21 mouse cellular contexts compared by ENCODE assay signal in genomic region chr1:68806711-68807110, GRCm38 (mm10).
A peak's percentile ranks its signal among the peaks of the same experiment; 100 is the strongest.
DNase-seq lines count a peak whose midpoint lies in the region; ATAC-seq and TF ChIP-seq lines count a peak whose summit lies in the region.
"Had no signal": no experiment of that assay in that cellular context is flagged by ENCODE, and none has a peak within 500 bp of the region (broad histone marks: within the 10 kb centered on the region; RNA-seq: fewer than 3 reads in every experiment).

No protein-coding gene starts in this region.

- no peak overlapping the region for H3K9ac ChIP-seq in forebrain, postnatal 0 days
- H3K9ac ChIP-seq: embryonic facial prominence, embryonic 12.5 days; forebrain, embryonic 13.5 days; hindbrain, embryonic 12.5 days; midbrain, embryonic 12.5 days had no signal

- ATAC-seq in forebrain, postnatal 0 days = no peak
- ATAC-seq: CD4-positive, CD25-positive, alpha-beta regulatory T cell, adult 4 months; forebrain, embryonic 13.5 days; inflammation-experienced regulatory T-cells, adult 6 months had no signal

- H3K36me3 ChIP-seq in forebrain, postnatal 0 days (ENCODE audit: insufficient read depth) = no peaks in the 10 kb centered on the region
- no peaks in the 10 kb centered on the region for H3K36me3 ChIP-seq in forebrain, embryonic 10.5 days (replicated peaks)
- H3K36me3 ChIP-seq: embryonic facial prominence, embryonic 12.5 days; hindbrain, embryonic 12.5 days; limb, embryonic 10.5 days; midbrain, embryonic 12.5 days had no signal

- no peaks in the 10 kb centered on the region for H3K27me3 ChIP-seq in forebrain, postnatal 0 days (ENCODE audit: insufficient read depth, low read length)
- H3K27me3 ChIP-seq in forebrain, embryonic 10.5 days (ENCODE audit: poor library complexity, severe bottlenecking) = no peaks in the 10 kb centered on the region
- H3K27me3 ChIP-seq: embryonic facial prominence, embryonic 12.5 days; forebrain, embryonic 13.5 days; hindbrain, embryonic 12.5 days; midbrain, embryonic 12.5 days had no signal

- WGBS in forebrain, postnatal 0 days = 56% methylated on average over 2 of the region's 2 CpGs
- 83% methylated on average over 2 of the region's 2 CpGs for WGBS in forebrain, embryonic 10.5 days

- H3K27ac ChIP-seq in forebrain, postnatal 0 days (ENCODE audit: low read depth, low read length) = no peak overlapping the region
- H3K27ac ChIP-seq in forebrain, embryonic 10.5 days = no peak overlapping the region
- H3K27ac ChIP-seq: embryonic facial prominence, embryonic 12.5 days; forebrain, embryonic 13.5 days; hindbrain, embryonic 12.5 days; limb, embryonic 10.5 days; midbrain, embryonic 12.5 days had no signal

- H3K4me1 ChIP-seq in forebrain, postnatal 0 days (ENCODE audit: insufficient read depth) = no peaks in the 10 kb centered on the region
- H3K4me1 ChIP-seq in forebrain, embryonic 10.5 days = no peaks in the 10 kb centered on the region
- H3K4me1 ChIP-seq: embryonic facial prominence, embryonic 12.5 days; forebrain, embryonic 13.5 days; hindbrain, embryonic 12.5 days; limb, embryonic 10.5 days had no signal

- TF ChIP-seq CTCF in forebrain, postnatal 0 days (IDR thresholded peaks at IDR 0.05; ENCODE audit: low read depth) = no peak

- no peak overlapping the region for H3K4me2 ChIP-seq in forebrain, postnatal 0 days (ENCODE audit: low read depth)
- H3K4me2 ChIP-seq: embryonic facial prominence, embryonic 12.5 days; forebrain, embryonic 13.5 days; hindbrain, embryonic 12.5 days; midbrain, embryonic 12.5 days had no signal

- DNase-seq in forebrain, postnatal 0 days = peak; percentile 13
- DNase-seq in forebrain, embryonic 10.5 days (ENCODE audit: extremely low spot score, low spot score) = no peak
- DNase-seq in brain, adult 2 months (ENCODE audit: low read depth, low spot score) = peak; percentile 81
- peak; percentile 36 to 46 for DNase-seq in cerebellum, adult 18-20 months
- DNase-seq in cerebellum, postnatal 14 days = peak; percentile 72 to 76
- no peak for DNase-seq in thymus, postnatal 0 days (ENCODE audit: low spot score)
- no peak for DNase-seq in MN1 (ENCODE audit: low spot score)
- DNase-seq: adrenal gland, postnatal 36 days; gastrocnemius, postnatal 14 days; heart, adult 11 months; kidney, adult 18-20 months; right cerebral cortex, postnatal 25 days; spleen, adult 18-20 months; thymus, postnatal 14 days had no signal

- no peak overlapping the region for H3K4me3 ChIP-seq in forebrain, postnatal 0 days (ENCODE audit: low read depth, low read length)
- no peak overlapping the region for H3K4me3 ChIP-seq in forebrain, embryonic 10.5 days
- H3K4me3 ChIP-seq: embryonic facial prominence, embryonic 12.5 days; forebrain, embryonic 13.5 days; hindbrain, embryonic 12.5 days; limb, embryonic 10.5 days; midbrain, embryonic 12.5 days had no signal

- no peaks in the 10 kb centered on the region for H3K9me3 ChIP-seq in forebrain, postnatal 0 days (ENCODE audit: low read length)
- H3K9me3 ChIP-seq in forebrain, embryonic 10.5 days = no peaks in the 10 kb centered on the region
- H3K9me3 ChIP-seq: embryonic facial prominence, embryonic 12.5 days; forebrain, embryonic 13.5 days; hindbrain, embryonic 12.5 days; limb, embryonic 10.5 days; midbrain, embryonic 12.5 days had no signal

Comparison
In these comparisons a context has a peak if more than half of its experiments do, and no peak if none do; other contexts are left out.
1. DNase-seq: peak in forebrain, postnatal 0 days (single experiment), brain, adult 2 months (single experiment), cerebellum, adult 18-20 months (2 of 2) and cerebellum, postnatal 14 days (2 of 2); none in forebrain, embryonic 10.5 days (single experiment), thymus, postnatal 0 days (single experiment) and MN1 (single experiment).